In genomic region chr6:34292882-34293487, GRCm38 (mm10) we compare ENCODE assay signal across 8 mouse cellular contexts. TPM values are rescaled to one million over a fixed set of nuclear protein-coding genes. Genes with fewer than 3 reads are reported as not detected.
A peak's percentile ranks its signal among the peaks of the same experiment; 100 is the strongest.
DNase-seq lines count a peak whose midpoint lies in the region; ATAC-seq and TF ChIP-seq lines count a peak whose summit lies in the region.

No protein-coding gene starts in this region.

- peak; percentile 80 for TF ChIP-seq CTCF in heart, adult 2 months (IDR thresholded peaks at IDR 0.05)

- peak; percentile 95 for TF ChIP-seq EP300 in heart, adult 2 months (IDR thresholded peaks at IDR 0.05; ENCODE audit: insufficient read depth, low read depth, low read length)

- H3K9me3 ChIP-seq in embryonic facial prominence, embryonic 11.5 days (replicated peaks; ENCODE audit: control insufficient read depth, low read length) = no peaks in the 10 kb centered on the region
- H3K9me3 ChIP-seq in limb, embryonic 12.5 days = no peaks in the 10 kb centered on the region

- H3K79me2 ChIP-seq in heart, adult 2 months (replicated peaks; ENCODE audit: control insufficient read depth, insufficient read depth, low read length) = no peaks in the 10 kb centered on the region

- H3K27me3 ChIP-seq in embryonic facial prominence, embryonic 11.5 days (ENCODE audit: control insufficient read depth, insufficient read depth, low read length) = no peaks in the 10 kb centered on the region
- no peaks in the 10 kb centered on the region for H3K27me3 ChIP-seq in heart, adult 2 months (ENCODE audit: control insufficient read depth, insufficient read depth, low read length)
- H3K27me3 ChIP-seq in limb, embryonic 12.5 days = no peaks in the 10 kb centered on the region

- intact Hi-C loops in heart, adult 2 months (cut with DNase I) = loop anchor here (1.0 to 10.0 kb wide), 5 partner anchors 24 to 462 kb away; partner anchors contain the start of gene Akr1b3

- DNase-seq in layer of hippocampus, adult 11-12 months (ENCODE audit: low spot score) = peak; percentile 71
- no peak for DNase-seq in layer of hippocampus, adult 9-10 months (ENCODE audit: low spot score)
- peak; percentile 84 for DNase-seq in embryonic facial prominence, embryonic 11.5 days (ENCODE audit: low spot score)
- DNase-seq in heart, adult 2 months = peak; percentile 69 to 81
- DNase-seq in kidney, adult 18-20 months = peak; percentile 64
- peak; percentile 52 to 64 for DNase-seq in spleen, postnatal 36 days (ENCODE audit: low spot score in 2 of 2)

- H3K9ac ChIP-seq in embryonic facial prominence, embryonic 11.5 days (replicated peaks; ENCODE audit: low read length) = 0 out of 2 replicates have a peak overlapping the region, but pooled peaks have one; percentile 1
- H3K9ac ChIP-seq in heart, adult 2 months (ENCODE audit: low read depth, low read length) = no peak overlapping the region
- no peak overlapping the region for H3K9ac ChIP-seq in limb, embryonic 12.5 days (replicated peaks)

- no peak overlapping the region for H3K27ac ChIP-seq in embryonic facial prominence, embryonic 11.5 days (replicated peaks; ENCODE audit: low read depth, low read length)
- H3K27ac ChIP-seq in heart, adult 2 months = no peak overlapping the region
- 0 out of 2 replicates have a peak overlapping the region, but pooled peaks have one; percentile 23 for H3K27ac ChIP-seq in limb, embryonic 12.5 days

- no peak for TF ChIP-seq POLR2A in heart, adult 2 months (IDR thresholded peaks at IDR 0.05; ENCODE audit: insufficient read depth, low read depth, low read length)

- peak; percentile 85 for ATAC-seq in embryonic facial prominence, embryonic 11.5 days (replicated peaks; ENCODE audit: insufficient number of reproducible peaks, low FRiP score, low TSS enrichment, low read depth)
- ATAC-seq in limb, embryonic 12.5 days (ENCODE audit: insufficient number of reproducible peaks, insufficient read depth, low FRiP score, low TSS enrichment, low read depth) = peak; percentile 90
- peak; percentile 83 for ATAC-seq in monocyte, adult 5-6 weeks (replicated peaks; ENCODE audit: insufficient number of reproducible peaks, low FRiP score, low TSS enrichment, poor library complexity, severe bottlenecking)

- no peak overlapping the region for H3K4me3 ChIP-seq in embryonic facial prominence, embryonic 11.5 days (ENCODE audit: low read depth, low read length)
- no peak overlapping the region for H3K4me3 ChIP-seq in heart, adult 2 months
- no peak overlapping the region for H3K4me3 ChIP-seq in limb, embryonic 12.5 days (replicated peaks)

- no peaks in the 10 kb centered on the region for H3K36me3 ChIP-seq in embryonic facial prominence, embryonic 11.5 days (replicated peaks; ENCODE audit: control insufficient read depth, insufficient read depth, low read depth, low read length)
- no peaks in the 10 kb centered on the region for H3K36me3 ChIP-seq in heart, adult 2 months (ENCODE audit: control insufficient read depth, insufficient read depth, low read length)
- no peaks in the 10 kb centered on the region for H3K36me3 ChIP-seq in limb, embryonic 12.5 days

- no peaks in the 10 kb centered on the region for H3K4me1 ChIP-seq in embryonic facial prominence, embryonic 11.5 days (ENCODE audit: control insufficient read depth, insufficient read depth, low read length)
- H3K4me1 ChIP-seq in heart, adult 2 months (ENCODE audit: control insufficient read depth, insufficient read depth, low read length) = peaks cover 1% of the 10 kb centered on the region; the same call in 1 of the 2 replicates
- H3K4me1 ChIP-seq in limb, embryonic 12.5 days (replicated peaks) = peaks cover 17% of the 10 kb centered on the region

- 34% methylated on average over 9 of the region's 9 CpGs for WGBS in embryonic facial prominence, embryonic 11.5 days
- 24% methylated on average over 9 of the region's 9 CpGs for WGBS in heart, adult 2 months
- 35% methylated on average over 9 of the region's 9 CpGs for WGBS in limb, embryonic 12.5 days

- H3K4me2 ChIP-seq in embryonic facial prominence, embryonic 11.5 days (ENCODE audit: low read depth, low read length) = no peak overlapping the region
- H3K4me2 ChIP-seq in limb, embryonic 12.5 days = peak overlapping the region; percentile 21; the same call in 1 of the 2 replicates

RNA-seq across cellular contexts. Expression of gene Akr1b3, which starts 24.3 kb away (rescaled TPM):
- polyA plus RNA-seq in embryonic facial prominence, embryonic 11.5 days (2014; fragmentation: Nextera tagmentation; extraction: Ambion mirVana) = 208 and 220 TPM in 2 replicates
- 100 to 1,000 TPM; 266 to 282 TPM for total RNA-seq in heart, adult 2 months (2021)
- polyA plus RNA-seq in heart, adult 2 months (2012; rRNA removed) = 352 and 459 TPM in 2 replicates
- 183 and 191 TPM in 2 replicates for polyA plus RNA-seq in limb, embryonic 12.5 days (2016; fragmentation: Nextera tagmentation; extraction: Ambion mirVana)
- 120 to 137 TPM (median 136 TPM) in 3 replicates for total RNA-seq in monocyte, adult 5-6 weeks (2017)
